Mouse (Mus musculus) adrenal gland, adult (tissue): ENCODE data around the gene Kmt5c.
A peak's percentile ranks its signal among the peaks of the same experiment; 100 is the strongest.

Experiments
- DNase-seq, 2 experiments: peaks; one replicate each; pipeline ENCODE4 v3.0.0; 2022 to 2023; ENCODE audit warnings: low spot score in 1 of 2; ENCODE audit not compliant: inconsistent age in 2 of 2

The Kmt5c gene

GRCm38 (mm10) chr7:4739544-4740275 lies at the start of gene Kmt5c:
TSS of gene Kmt5c (plus strand) at chr7:4740115.
- peak; percentile 99 to 100 for DNase-seq

DNA sequence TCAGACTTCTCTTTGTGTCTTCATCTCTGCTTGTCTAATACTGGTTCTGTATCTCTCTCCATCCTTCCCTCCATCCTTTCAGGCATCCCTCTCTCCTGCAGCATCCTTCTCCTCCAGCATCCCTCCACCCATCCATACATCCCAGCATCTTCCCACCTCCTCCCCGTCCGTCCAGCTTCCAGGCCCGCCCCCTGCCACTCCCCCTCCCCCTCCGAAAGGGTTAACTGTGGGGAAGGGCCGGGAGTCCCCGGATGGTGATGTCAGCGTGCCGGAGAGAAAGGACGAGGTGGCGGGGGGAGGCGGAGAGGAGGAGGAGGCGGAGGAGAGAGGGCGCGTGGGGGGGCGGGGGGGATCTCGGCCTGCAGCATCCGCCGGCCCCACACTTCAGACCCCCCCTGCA lies 49.5 kb upstream of the Kmt5c start, which contains the start of gene Brsk1:
Brsk1 (plus strand) TSS at position 218 of the 400 bp plus-strand sequence.
- peak; percentile 66 to 84 for DNase-seq

DNA sequence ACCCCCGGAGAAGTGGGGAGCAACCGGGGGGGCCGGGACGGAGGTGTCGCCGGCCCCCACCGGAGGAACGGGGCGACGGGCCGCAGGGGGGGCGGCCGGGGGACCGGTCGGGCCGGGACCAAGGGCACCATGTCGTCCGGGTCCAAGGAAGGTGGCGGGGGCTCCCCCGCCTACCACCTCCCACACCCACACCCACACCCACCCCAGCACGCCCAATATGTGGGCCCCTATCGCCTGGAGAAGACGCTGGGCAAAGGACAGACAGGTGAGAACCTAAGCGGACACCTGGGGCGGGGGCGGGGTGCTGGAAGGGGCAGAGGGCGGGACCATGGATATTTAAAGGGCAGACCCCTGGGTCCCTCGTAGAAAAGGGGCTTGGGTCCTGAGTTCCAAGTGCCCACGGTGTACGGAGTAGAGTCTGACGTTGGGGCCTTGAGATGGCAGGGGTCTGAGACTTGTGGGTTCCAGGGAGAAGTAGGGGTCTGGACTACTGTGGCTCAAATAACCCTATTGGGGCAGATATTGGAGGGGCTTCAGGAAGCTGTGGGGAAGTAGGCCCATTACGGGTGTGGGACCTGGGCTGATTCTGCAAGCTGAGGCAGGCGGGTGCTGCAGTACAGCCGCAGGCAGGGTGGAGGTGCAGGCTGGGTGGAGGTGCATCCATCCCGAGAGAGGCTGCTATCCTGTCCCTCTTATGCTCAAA lies 48.8 kb upstream of the Kmt5c start:
- DNase-seq: no peak

DNA sequence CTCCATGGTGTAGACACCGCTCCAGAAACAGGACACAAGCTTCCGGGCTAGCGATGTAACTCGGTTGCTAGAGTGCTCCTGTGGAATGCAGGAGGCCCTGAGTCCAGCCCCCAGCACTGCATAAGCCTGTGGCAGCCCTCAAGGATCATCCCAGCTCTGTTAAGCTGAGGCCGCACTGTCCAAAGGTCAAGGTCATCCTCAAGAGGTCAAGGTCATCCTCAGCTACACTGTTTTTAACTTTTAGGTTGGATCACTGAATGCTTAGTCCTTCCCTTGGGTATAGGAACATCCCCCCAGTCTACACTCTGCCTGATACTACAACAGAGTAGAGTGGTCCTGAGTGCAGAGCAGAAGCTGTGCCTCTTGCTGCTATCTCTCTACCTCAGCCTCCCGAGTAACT lies 46.9 kb upstream of the Kmt5c start:
- DNase-seq: no peak

- DNase-seq: no peak
Measured at GRCm38 (mm10) chr7:4702334-4702733, 37.6 kb upstream of the Kmt5c start.

DNA sequence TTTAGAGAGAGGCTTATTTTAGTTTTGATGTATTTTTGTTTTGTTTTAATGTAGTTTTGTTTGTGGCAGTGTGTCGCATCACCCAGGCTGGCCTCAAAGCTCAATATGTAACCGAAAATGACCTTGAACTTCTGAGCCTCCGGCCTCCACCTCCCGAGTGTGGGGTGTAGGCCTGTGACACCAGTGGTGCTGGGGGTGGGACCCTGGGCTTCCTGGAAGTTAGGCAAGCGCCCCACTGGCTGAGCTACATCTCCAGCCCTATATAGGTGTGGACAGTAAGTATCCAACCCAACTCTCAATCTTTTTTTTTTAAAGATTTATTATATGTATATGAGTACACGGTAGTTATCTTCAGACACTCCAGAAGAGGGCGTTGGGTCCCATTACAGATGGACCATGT lies 36.7 kb upstream of the Kmt5c start:
- no peak for DNase-seq

DNA sequence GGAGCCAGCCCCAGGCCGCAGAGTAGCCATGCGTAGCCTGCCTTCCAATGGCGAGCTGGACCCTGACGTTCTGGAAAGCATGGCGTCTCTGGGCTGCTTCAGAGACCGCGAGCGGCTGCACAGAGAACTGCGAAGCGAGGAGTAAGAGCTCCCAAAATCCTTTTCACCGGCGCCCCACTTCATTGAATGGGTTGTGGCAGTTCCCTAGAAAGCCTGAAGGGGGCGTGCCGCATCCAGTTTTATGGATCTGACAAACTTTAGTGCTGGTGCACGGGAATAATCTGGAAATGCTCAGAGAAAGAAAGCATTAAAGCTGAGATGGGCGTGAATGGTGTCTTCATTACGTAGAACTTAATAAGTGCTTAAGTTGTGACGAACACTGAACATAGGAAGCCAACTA lies 34.8 kb upstream of the Kmt5c start:
- peak; percentile 51 to 83 for DNase-seq

GRCm38 (mm10) chr7:4712594-4712993 lies 27.3 kb upstream of the Kmt5c start:
- DNase-seq: no peak

DNA sequence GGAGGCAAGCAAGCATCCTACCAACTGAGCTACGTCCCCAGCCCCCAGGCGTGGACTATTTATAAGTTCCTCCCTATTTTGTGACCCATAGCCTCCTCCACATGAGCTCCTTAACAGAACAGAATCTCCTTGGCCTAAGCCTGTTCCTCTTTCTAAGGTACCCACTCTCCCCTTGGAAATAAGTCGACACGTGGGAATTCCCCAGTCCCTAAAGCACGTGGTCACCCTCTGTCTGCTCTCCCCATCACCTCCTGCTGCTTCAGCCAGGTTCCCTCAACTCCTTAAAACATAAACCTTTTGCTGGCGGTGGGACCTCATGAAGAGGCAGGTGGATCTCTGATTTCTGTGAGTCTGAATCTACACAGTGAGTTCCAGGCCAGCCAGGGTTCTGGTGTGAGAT lies 23.0 kb upstream of the Kmt5c start:
- no peak for DNase-seq

DNA sequence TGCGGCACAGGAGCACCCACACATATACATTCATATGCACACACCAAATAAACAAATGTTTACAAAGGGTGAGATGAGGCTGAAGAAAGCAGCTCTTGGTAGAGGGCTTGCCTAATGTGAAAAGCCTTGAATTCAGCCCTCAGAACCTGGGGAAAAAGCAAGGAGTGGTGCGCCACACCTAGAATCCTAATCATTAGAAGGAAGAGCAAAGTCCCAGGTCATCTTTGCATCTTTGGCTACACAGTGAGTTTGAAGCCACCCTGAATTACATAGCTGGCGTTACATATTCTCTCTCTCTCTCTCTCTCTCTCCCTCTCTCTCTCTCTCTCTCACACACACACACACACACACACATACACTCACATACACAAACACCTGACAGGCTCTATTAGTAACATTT lies 20.6 kb upstream of the Kmt5c start:
- no peak for DNase-seq

DNA sequence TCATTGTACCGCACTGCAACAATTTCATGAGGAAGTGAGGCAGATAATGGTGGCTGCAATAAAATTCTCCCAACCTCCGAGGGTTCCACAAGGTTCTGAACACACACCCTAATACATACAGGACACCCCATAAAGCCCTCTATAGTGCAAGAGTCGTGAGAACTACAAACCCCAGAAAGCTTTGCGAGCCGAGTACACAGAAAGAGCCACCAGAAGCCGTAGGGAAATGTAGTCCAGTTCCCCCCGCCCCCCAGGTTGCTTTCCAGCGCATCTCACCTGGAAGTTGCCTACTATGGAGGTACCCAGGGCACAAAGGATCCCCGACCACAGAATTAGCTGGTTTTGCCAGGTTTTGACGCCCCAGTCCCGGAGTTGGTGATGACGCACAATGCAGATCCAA lies 16.4 kb upstream of the Kmt5c start:
- DNase-seq: peak in 1 of 2 experiments; percentile 67

GRCm38 (mm10) chr7:4724359-4724758 lies 15.6 kb upstream of the Kmt5c start:
- no peak for DNase-seq

DNA sequence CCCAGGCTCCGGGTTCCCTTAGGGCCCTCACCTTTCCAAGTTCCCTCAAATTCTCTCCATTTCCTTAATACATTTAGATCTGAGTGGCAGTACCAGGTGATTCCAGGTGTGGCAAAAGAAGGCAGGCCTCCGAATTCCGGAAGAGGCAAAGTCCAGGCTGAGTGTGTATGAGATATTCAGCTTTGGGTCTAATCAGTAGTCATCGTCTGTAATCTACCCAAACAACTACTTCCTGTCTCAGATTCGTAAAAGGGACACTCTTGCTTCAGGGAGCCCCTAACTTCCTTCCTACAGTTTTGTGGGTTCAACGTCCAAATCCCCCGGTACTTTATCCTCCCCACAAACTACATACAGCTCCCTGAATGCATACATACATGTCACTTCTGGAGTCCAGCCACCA lies 14.7 kb upstream of the Kmt5c start, which contains the start of gene Tmem150b:
Tmem150b (minus strand) TSS at position 81 of the 400 bp plus-strand sequence.
- no peak for DNase-seq

- DNase-seq: no peak
Measured at GRCm38 (mm10) chr7:4731090-4731489, 8.8 kb upstream of the Kmt5c start.

GRCm38 (mm10) chr7:4732968-4733392 lies 6.9 kb upstream of the Kmt5c start:
- DNase-seq: peak; percentile 30 to 73

GRCm38 (mm10) chr7:4739041-4739543 lies 823 bp upstream of the Kmt5c start:
- no peak for DNase-seq

DNA sequence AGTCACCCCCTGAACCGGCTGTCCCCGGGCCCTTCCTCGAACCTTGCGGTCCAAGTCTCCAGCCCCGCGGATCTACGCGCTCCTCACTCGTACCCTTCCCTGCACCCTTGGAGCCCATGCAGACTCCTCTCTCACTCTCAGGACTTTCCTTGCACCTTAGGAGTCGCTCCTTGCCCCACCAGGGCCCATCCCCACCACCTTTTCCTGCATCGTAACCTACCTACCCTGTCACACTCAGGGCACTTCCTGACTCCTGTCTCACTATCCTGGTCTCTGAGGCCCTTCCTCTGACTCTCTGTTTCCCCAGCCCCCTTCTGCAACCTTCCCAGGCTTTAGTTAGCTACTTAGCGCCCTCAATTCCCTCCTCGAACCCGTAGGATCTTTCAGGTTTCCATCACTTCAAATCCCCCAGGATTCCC lies 403 bp downstream of the Kmt5c start:
- DNase-seq: no peak

DNA sequence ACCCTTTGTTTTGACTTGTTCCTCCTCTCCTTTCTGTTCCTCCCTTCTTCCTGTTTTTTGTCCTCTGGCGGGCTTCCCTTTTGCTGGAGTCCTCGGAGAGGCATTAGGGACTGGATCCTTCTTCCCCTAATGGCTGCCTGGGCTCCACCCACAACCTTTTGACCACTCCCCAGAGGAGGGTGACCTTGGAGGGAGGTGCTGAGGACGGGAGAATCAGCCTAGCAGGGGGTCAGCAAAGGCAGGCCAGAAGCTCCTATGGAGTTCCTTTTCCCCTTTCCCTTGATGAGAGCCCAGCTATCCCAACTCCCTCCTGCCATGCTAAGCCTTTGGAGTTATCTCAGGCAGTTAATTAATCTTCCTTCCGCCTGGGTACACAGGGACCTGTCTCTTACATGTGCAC lies 1.2 kb downstream of the Kmt5c start:
- peak; percentile 63 to 87 for DNase-seq

GRCm38 (mm10) chr7:4741672-4742481 lies 2.0 kb downstream of the Kmt5c start:
- no peak for DNase-seq

GRCm38 (mm10) chr7:4742482-4742819 lies 2.5 kb downstream of the Kmt5c start:
- DNase-seq: no peak

DNA sequence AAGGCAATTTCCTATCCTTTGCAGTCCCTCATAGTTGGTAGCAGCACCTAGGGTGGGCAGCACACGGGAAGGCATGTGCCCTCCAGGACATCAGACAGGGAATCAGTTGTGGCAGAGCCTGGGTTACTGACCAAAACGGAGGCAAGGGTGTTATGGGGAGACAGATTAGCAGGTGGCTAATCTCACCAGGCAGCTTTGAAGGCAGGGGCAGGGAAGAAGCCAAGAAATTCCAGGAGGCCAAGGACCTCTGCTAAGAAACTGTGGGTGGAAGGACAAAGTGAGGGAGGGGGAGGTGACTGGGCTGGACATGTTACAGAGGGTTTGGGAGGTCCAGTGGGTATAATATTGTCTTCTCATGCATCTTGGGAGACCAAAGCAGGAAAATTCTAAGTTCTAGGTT lies 3.4 kb downstream of the Kmt5c start:
- no peak for DNase-seq
